Mouse (Mus musculus) limb, embryonic 14.5 days (tissue): ENCODE results near the gene Gsk3a. TPM values are rescaled to one million over a fixed set of nuclear protein-coding genes. Genes with fewer than 3 reads are reported as not detected.
A peak's percentile ranks its signal among the peaks of the same experiment; 100 is the strongest.

Experiments used
- ATAC-seq: fragments of 200-750 bp; cut with Nextera tagmentation; 2 replicates; pipeline ENCODE4 v1.8.0; 2017; ENCODE audit warnings: low read depth, moderate number of reproducible peaks, moderate TSS enrichment; ENCODE audit not compliant: low FRiP score
- DNase-seq: peaks from one replicate; pipeline ENCODE4 v3.0.0-alpha.2; 2015; ENCODE audit warnings: low spot score
- H3K27ac ChIP-seq: fragments of 300-500 bp; sonication (generic); replicated peaks from 2 replicates; pipeline ENCODE4 v1.5.1; 2014; ENCODE audit warnings: low read depth, mild to moderate bottlenecking, low read length, moderate library complexity, mixed read lengths
- H3K27me3 ChIP-seq: fragments of 300-500 bp; sonication (generic); 2 replicates; pipeline ENCODE4 v1.6.1; 2014; ENCODE audit warnings: low read length, mixed read lengths; ENCODE audit not compliant: control insufficient read depth, insufficient read depth
- H3K36me3 ChIP-seq: fragments of 300-500 bp; sonication (generic); 2 replicates; pipeline ENCODE4 v1.6.1; 2014; ENCODE audit warnings: mild to moderate bottlenecking, low read length, moderate library complexity, mixed read lengths; ENCODE audit not compliant: control insufficient read depth, insufficient read depth
- H3K4me1 ChIP-seq: fragments of 300-500 bp; sonication (generic); 2 replicates; pipeline ENCODE4 v1.6.1; 2014; ENCODE audit warnings: antibody characterized with exemption, low read length, mixed read lengths; ENCODE audit not compliant: control insufficient read depth, insufficient read depth
- H3K4me2 ChIP-seq: fragments of 300-500 bp; sonication (generic); replicated peaks from 2 replicates; pipeline ENCODE4 v1.6.1; 2014; ENCODE audit warnings: low read depth, mild to moderate bottlenecking, low read length, moderate library complexity; ENCODE audit not compliant: severe bottlenecking
- H3K4me3 ChIP-seq: fragments of 300-500 bp; sonication (generic); replicated peaks from 2 replicates; pipeline ENCODE4 v1.5.1; 2014; ENCODE audit warnings: low read length
- H3K9ac ChIP-seq: fragments of 300-500 bp; sonication (generic); 2 replicates; pipeline ENCODE4 v1.6.1; 2014; ENCODE audit warnings: mild to moderate bottlenecking, low read depth, low read length, moderate library complexity; ENCODE audit not compliant: severe bottlenecking
- H3K9me3 ChIP-seq: fragments of 300-500 bp; sonication (generic); 2 replicates; pipeline ENCODE4 v1.6.1; 2016; ENCODE audit warnings: low read length; ENCODE audit not compliant: control insufficient read depth
- POLR2A ChIP-seq: fragments of 200-500 bp; IDR thresholded peaks from 2 replicates; pipeline ENCODE4 v1.8.0; 2012; ENCODE audit warnings: inconsistent platforms, mild to moderate bottlenecking, moderate library complexity, borderline replicate concordance; ENCODE audit not compliant: insufficient read depth, insufficient read length; ENCODE audit errors: extremely low read depth
- WGBS: fragments of 180-500 bp; shearing (Covaris S2); extraction: QIAGEN DNeasy Blood & Tissue Kit; methylation state at CpG from one replicate; pipeline ENCODE4 v1.1.7; 2014; 5-methylcytosine and 5-hydroxymethylcytosine counted together
- polyA plus RNA-seq, 2 experiments: library from polyadenylated mRNA; depleted of rRNA in 1 of 2; stranded (reverse) in 1 of 2; unstranded in 1 of 2; fragments of >200 nt; fragmentation: Nextera tagmentation in 1 of 2; extraction: Ambion mirVana in 1 of 2; gene quantifications; 2 replicates each; pipeline versions ENCODE4 v1.2.1 to v1.2.3; 2012 to 2014

The Gsk3a gene
- polyA plus RNA-seq, 2 experiments: 16.3 to 155 TPM

DNA sequence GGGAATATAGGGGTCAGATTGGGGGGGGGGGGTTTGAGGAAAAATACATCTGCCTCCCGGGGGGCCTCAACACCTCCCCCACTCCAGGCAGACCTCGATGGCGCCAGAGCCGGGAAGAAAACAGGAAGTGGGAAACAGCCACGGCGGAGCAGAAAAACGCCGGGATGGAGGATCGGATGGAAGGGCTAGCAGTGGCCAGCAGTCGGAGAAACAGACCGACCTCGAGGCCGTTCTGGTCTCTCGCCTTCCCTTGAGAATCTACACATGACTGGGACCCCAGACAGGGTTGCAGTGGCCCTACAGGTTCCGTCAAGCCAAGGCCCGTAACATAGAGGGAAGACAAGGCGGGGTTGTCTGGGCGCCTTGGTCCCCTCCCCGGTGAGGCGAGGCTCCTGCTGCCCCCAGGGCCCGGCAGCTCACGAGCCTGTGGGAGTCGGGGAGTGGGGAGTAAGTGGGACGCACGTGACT lies 11.2 kb upstream of the Gsk3a start:
- Histone ChIP-seq H3K9ac (peak overlapping the region; percentile 91), H3K4me3 (peak overlapping the region; percentile 99), H3K4me2 (peak overlapping the region; percentile 95), H3K27ac (peak overlapping the region; percentile 97), H3K36me3 (peaks cover 26% of the 10 kb centered on the region), H3K9me3 (no peaks in the 10 kb centered on the region), H3K27me3 (no peaks in the 10 kb centered on the region), H3K4me1 (peaks cover 53% of the 10 kb centered on the region)
- TF ChIP-seq POLR2A: no peak
- under 1% methylated on average over 22 of the region's 25 CpGs for WGBS
- no peak for ATAC-seq
- no peak for DNase-seq

DNA sequence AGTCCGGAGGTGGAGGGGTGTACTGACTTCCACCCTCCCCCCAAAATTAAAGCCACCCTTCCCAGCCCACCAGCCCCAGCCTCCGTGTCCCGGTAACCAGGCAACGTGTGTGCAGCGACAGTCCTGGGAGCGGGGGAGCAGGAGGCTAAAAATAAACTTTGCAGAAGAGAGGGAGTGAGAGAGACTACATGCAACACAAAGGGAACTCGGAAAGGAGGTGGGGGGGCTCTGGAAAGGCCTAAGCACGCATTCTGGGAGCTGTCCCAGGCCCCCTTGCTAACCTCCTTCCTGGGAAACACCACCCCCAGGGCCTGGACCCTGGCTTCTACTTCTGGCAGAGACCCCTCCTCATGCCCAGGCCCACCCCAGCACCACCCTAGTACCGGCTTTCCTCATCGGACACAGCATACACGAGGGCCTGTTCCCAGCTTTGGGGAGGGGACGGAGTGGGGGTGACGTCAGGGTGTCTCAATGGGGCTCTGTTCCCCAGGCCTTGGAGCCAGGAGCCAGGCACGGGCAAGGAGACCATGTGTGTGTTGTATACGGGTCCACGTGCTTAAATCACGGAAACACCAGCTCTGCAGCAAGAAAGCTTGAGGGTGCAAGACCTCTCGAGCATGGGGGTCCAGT lies 10.5 kb upstream of the Gsk3a start:
- peak; percentile 32 for DNase-seq
- Histone ChIP-seq H3K36me3 (peaks cover 34% of the 10 kb centered on the region), H3K4me2 (peak overlapping the region; percentile 95)

DNA sequence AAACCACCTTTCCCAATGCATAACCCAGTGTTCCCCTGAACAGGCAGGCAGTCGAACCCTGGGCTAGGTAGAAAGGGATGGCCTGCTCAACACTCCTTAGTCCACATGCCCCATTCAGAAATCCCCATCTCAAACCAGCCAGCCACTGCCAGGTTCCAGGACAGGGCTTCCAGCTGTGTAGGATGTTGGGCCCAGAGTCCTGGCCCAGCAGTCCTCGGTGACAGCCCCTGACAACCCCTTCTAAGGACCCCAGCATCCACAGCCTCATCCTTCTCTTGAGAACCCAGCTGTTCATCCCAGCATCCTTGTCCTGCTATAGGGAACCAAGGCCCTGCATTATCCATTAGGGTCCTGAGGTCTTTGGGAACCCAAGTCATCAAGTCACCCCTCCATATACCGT lies 9.8 kb upstream of the Gsk3a start:
- H3K36me3 ChIP-seq: peaks cover 40% of the 10 kb centered on the region
- TF ChIP-seq POLR2A: no peak
- H3K4me2 ChIP-seq: peak overlapping the region; percentile 95
- H3K9me3 ChIP-seq: no peaks in the 10 kb centered on the region
- ATAC-seq: no peak
- peaks cover 53% of the 10 kb centered on the region for H3K4me1 ChIP-seq
- WGBS: 13% methylated on average over 3 of the region's 3 CpGs
- peak overlapping the region; percentile 99 for H3K4me3 ChIP-seq
- peak overlapping the region; percentile 97 for H3K27ac ChIP-seq
- H3K27me3 ChIP-seq: no peaks in the 10 kb centered on the region
- H3K9ac ChIP-seq: peak overlapping the region; percentile 91
- DNase-seq: no peak

More for the DNA sequence above, 10.5 kb upstream of the Gsk3a start:
- no peaks in the 10 kb centered on the region for H3K9me3 ChIP-seq
- no peak for TF ChIP-seq POLR2A
- H3K4me1 ChIP-seq: peaks cover 53% of the 10 kb centered on the region
- peak overlapping the region; percentile 99 for H3K4me3 ChIP-seq
- ATAC-seq: no peak
- H3K27ac ChIP-seq: peak overlapping the region; percentile 97
- WGBS: under 1% methylated on average over 18 of the region's 18 CpGs
- H3K9ac ChIP-seq: peak overlapping the region; percentile 91
- H3K27me3 ChIP-seq: no peaks in the 10 kb centered on the region

DNA sequence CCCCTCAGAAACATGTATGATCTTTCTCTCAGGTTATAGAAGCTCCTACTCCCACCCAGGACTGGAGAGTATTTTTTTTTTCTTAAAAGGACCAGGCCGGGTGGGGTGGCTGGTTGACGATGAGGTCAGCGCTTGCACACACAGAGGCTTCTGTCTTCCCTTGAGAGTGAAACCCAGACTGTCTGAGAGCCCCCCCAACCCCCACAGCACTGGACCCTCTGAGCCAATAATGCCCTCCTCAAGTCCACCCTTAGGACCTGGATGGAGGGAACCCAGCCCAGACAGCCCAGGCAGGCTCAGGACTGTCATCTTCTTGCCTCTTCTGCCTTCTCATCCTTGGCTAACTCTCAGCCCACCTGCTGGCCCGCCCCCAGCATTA lies 9.1 kb upstream of the Gsk3a start:
- H3K4me3 ChIP-seq: peak overlapping the region; percentile 99
- 52% methylated on average over 4 of the region's 4 CpGs for WGBS
- no peak for TF ChIP-seq POLR2A
- peak overlapping the region; percentile 91 for H3K9ac ChIP-seq
- H3K9me3 ChIP-seq: no peaks in the 10 kb centered on the region
- no peak for DNase-seq
- peak overlapping the region; percentile 97 for H3K27ac ChIP-seq
- peaks cover 43% of the 10 kb centered on the region for H3K36me3 ChIP-seq
- H3K4me1 ChIP-seq: peaks cover 48% of the 10 kb centered on the region
- ATAC-seq: no peak
- H3K4me2 ChIP-seq: peak overlapping the region; percentile 95
- H3K27me3 ChIP-seq: no peaks in the 10 kb centered on the region

DNA sequence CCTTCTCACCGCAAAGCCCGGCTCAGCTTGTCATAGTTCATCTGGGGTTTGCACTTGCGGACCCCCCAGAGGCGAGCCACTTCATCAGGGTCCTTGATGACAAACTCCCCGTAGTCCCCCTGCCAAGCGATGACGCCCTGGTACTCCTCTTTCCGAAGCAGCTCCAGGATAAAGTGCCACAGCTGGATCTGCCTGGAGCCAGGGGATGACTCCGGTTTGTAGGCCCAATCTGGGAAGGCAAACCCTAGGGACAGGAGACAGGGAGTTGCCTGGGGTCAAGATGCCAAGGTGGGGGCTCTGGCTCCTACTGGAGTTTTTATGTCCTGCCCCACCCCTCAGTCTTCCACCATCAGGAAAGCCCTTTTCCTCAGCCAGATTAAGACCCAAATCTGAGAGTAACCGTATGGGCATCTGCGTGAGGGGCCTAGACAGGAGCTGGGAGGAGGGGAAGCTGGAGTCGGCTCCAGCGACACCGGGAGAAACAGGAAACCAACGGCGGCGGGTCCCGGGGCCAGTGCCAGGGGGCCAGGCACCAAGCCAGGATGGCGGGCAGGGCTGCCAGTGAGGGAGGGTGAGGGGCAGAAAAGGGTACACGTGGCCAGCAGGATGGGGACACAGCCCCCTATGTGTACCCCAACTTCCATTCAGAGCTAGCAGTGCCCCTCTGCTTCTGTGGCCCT lies 8.6 kb upstream of the Gsk3a start:
- WGBS: 37% methylated on average over 19 of the region's 20 CpGs
- TF ChIP-seq POLR2A: no peak
- Histone ChIP-seq H3K9ac (peak overlapping the region; percentile 91), H3K9me3 (no peaks in the 10 kb centered on the region), H3K4me2 (peak overlapping the region; percentile 95), H3K27ac (peak overlapping the region; percentile 97), H3K36me3 (peaks cover 43% of the 10 kb centered on the region), H3K27me3 (no peaks in the 10 kb centered on the region), H3K4me1 (peaks cover 43% of the 10 kb centered on the region), H3K4me3 (peak overlapping the region; percentile 99)
- DNase-seq: no peak
- ATAC-seq: no peak
